Mouse (Mus musculus) spleen, postnatal 4 days (tissue): ENCODE measurements at regions not wholly inside any gene's neighbourhood (a gene's known extent, or its start where the extent isn't known, plus 50 kb on each side); places are given as distances from the start of the nearest gene placed in this dataset.

Experiments used
- DNase-seq, 2 experiments: peaks; one replicate each; pipeline ENCODE4 v3.0.0; 2022; ENCODE audit warnings: low spot score in 2 of 2

DNA sequence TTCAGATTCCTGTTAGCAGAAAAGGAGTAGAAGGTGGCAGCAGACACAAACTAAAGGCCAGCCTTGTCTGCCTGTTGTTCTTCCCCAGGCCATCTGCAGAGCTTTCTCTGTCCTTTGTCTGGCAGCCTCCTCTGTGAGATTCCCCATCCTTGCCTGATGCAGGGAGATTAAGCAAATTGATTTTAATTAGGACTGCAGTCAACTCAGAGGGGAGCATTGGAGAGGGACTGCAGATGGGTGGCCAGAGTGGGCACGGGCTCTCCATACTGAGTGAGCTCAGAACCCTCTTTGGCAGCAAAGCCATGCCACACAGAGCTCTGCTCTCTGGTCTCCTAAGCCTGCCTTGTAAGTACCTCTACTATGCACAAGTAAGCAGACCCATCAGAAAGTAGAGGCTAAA is 158.5 kb downstream of the Maf start:
- no peak for DNase-seq

DNA sequence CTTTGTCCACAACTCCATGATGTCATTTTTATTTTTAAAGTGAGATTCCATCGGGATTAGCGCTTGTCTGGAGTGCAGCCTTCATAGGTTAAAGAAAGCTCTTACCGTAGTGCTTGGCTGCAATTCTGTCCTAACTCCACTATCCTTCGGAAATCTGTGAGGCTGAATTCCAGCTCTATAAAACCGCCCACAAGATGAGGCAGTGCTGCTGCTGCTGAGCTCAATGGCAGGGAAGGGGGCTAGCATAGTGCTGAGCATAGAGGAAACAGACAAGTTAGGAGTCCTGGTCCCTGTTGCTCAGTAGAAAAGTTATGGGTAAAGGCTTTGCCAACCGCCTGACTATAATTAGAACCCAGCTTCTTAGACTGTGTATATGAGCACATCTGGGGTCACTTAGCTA is 163.5 kb downstream of the Maf start:
- DNase-seq: no peak

DNA sequence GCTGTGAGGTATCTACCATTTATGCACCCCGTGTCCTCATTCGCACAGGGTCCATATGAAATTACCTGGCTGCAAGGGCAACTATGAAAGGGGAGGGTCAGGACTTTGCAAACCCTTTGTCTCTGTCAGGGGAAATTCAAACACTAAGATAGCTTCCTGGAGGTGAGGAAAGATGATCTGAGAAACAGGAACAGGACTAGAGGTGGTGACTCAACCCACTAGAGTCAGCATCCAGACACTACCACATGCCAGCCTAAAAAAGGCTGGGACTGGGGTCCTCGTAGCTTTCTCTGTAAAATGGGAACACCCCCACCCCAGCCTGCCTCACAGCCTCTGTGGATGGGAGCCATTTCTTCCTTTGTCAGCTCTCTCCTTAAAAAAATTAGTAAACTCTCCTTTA is 164.7 kb downstream of the Maf start:
- no peak for DNase-seq

DNA sequence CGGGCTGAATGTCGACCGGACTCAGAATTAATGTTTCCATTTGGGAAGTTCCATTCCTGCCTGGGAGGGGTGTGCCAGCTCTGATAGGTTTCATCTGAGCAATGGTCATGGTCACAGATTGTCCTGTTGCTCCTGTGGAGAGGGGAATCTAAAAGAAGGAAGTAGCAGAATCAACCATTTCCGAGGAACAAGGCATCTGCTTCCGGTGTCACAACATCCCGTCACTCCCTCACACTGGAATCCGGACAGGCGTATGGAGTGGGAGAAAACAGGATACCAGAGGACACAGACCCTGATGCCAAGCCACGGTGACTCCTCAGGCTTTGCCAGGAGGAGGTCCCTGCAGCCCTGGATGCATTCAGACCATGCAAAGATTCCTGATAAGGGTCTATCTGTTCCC is 168.0 kb downstream of the Maf start:
- no peak for DNase-seq

DNA sequence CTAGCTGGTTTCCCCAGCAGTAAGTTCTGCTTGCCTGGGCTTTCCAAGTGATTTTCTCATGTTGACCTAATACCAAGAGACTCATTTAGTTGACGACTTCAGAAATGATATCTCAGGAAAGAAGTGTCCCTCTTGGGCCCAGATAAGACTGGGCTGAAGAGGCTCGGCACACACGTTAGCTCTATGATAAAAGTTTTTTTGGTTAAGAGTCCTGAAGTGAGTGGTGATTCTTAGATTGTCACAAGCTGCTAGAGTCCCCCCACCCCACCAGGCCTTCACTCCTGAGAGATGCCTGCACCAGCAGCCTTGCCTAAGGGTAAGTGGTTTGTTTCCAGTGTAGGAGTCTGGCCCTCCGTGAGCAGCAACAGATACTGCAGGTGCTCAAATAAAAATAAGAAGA is 169.4 kb downstream of the Maf start:
- DNase-seq: no peak

DNA sequence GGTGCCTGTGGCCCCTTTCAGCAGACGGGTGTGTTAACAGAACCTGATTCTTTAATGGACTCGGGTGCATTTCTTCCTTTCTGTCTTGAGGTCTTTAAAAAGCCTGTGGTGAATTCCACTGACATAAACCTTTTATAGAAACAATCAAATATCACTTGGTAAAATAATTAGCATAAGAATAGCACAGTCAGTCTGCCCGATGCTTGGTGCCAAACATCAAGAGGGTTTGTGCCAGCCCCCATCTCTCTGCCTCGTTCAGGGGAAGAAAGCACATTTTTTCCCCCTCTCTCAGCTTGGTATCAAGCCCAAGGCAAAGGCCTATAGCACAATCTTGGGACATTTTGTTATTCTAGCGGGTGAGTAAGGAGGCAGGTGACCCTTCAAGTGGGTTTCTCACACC is 169.8 kb downstream of the Maf start:
- DNase-seq: no peak

DNA sequence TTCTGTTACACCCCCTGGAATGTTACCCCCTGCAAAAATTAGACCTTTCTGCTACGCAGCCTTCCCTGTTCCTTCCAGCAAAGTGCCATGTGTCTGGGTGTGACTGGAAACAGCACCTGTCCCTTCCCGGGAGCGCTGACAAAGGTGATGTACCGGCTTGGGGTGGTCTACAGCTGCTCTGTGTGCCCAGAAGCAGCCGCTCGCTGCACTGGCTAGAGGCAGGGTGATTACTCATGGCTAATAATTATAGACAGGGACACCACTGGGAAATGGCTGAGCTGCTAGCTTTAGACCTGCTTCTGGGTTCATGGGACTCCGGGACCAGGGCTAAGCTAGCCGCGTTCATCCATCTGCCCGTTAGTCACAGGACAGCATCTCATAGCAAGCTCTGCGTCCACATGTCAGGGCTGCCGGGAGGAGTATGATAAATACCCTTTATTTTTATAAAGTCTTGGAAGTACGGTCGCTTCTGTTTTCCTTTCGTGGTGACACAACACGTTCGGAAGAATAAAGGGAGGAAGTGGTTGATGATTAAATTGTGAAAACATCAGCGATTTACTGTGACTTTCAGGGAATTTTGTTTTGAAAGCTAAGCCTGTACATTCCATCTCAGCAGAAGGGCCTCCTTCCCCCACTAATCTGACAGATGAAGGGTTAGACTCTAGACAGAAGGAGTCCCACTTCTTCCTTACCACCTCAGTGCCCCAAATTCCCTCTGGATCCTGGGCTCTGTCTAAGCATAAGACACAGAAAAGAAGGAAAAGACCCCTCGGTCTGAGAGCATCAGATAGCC is 170.8 kb downstream of the Maf start:
- DNase-seq: peak in 1 of 2 experiments; percentile 47

DNA sequence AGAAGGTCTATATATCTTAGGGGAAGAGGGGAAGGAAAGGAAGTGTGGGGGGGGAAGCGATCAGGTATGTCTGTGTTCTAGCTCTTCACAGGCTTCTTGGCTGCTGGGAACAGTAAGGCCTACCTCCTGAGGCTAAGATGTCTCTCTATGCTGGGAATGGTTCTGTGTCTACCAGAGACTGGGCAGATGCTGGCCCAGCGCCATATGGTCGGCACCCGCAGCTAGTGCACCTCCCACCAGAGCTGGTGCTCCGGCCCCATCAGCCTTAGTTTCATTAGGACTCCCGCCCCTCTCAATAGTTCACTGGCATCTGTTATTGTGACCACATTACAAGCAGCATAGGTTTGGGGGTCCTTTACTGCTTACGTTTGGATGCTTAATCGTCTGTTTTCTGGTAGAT is 171.6 kb downstream of the Maf start:
- DNase-seq: peak in 1 of 2 experiments; percentile 49

DNA sequence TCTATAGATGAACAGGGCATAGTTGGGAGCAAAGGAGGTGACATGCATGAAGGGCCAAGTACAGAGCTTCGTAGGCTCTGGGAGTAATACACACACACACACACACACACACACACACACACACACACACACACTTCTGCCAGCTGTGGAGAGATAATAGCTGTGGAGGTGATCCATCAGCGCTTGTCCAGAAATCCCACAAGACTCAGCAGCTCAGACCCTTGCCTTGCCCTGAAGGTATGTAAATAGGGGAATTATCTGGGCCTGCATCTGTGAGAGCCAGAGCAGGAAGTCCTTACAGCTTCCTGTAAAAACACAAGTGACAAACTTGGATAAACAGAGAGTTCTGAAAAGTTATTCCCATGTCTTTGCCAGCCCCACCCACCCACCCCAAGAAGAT is 173.6 kb downstream of the Maf start:
- DNase-seq: peak in 1 of 2 experiments; percentile 32

DNA sequence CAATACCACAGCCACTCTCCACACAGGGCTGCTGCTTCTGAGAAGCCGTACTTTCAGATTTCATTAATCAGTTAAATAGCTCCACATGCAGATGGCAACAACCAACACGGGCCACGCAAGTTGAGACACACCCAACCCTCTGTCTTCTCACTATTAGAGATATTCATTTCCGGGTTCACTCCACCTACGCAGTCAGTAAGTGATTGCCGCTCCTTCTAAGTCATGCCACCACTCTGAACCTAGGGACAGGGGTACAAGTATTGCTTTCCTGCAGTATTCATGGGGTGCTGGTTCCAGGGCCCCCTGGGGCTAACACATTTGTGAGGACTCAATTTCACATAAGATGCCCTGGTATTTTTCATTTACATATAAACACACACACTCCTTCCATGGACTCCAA is 176.3 kb downstream of the Maf start:
- peak in 1 of 2 experiments; percentile 44 for DNase-seq

DNA sequence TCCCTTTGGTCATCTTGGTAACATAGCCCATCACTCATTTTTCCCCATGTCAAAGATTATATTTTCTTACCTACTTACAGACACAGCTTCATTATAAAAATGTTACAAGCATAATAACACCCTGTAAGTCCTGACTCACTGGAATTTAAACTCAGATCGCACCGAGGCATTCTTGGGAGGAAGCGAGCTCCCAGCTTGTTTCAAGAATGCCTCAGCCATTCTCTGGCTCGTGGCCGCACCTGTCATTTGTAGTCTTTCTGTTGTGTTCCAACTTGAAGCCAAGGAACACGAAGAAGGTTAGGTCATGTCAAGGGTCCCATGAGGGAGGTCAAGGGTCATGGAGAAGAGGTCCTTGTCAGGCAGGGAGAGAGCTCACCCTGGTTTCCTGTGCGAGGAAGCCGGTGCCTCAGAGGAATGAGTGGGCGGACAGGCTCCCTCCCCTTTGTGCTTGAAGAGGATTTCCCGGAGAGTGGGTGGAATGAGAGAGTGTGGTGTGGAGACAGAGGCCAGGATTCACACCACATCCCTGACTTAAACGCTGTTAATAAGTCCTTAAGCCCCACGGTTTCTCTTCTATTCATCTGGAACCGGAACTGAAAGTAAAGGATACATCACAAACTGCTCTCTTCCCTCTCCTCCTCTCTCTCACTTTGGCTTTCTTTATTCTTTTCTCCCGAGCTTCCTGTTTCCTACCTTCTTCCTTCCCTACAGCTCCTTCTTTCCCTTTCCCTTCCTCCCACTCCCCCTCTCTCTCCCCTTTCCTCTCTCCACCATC is 177.8 kb downstream of the Maf start:
- DNase-seq: no peak

DNA sequence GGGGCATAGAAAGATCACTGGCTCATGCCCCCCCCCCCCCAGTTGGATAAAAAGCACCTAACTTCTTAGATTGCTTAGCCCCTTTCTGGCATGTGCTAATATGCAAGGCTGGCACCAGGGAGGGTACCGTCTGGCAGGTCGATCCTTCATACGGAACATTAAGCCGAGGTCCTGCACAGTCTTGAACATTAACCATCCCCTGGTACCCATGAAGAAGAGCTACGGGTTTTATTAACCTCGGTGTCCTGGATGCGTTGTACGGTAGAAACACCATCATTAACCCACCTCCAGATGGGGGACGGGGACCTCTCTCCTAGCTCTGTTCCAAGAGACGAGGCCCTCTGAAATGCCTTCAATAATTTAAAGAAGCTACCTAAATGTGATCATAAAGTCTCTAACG is 178.7 kb downstream of the Maf start:
- no peak for DNase-seq

DNA sequence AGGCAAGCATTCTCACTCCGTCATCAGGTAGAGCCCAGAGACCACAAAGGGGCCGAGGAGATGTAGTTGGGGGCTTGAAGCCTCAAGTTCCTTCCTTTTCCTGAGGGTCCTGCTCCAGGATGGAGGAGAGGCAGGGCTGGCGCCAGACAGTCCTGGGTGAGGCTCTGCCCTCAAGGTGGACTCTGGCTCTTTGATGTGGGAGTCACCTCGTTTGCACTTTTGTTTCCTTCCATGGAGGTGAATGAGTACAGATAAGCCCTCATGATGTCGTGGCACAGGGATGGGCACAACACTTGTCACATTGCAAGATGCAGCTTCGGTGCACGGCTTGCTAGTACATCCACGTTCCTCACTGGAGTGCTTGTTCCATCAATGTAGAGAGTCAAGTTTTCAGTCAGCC is 182.4 kb downstream of the Maf start:
- DNase-seq: no peak

DNA sequence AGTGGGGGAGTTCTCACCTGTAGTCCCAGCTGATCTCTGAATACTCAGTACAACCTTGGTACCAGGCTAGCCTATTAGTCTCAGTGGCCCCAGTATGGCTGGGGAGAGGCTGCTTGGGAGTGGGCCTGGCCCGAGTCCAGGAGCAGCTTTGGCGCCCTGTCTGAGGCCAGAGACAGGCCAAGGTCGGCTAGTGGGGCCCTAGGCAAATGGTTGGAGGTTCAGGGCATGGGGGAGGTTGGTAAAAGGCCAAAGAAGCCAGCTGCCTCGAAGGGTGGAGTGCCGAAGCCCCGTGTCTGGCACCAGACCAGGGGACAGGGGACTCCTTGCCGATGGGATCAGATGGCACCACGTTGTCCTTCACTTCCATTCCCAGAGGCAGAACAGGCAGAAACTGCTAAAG is 182.9 kb downstream of the Maf start:
- peak; percentile 15 to 58 for DNase-seq

DNA sequence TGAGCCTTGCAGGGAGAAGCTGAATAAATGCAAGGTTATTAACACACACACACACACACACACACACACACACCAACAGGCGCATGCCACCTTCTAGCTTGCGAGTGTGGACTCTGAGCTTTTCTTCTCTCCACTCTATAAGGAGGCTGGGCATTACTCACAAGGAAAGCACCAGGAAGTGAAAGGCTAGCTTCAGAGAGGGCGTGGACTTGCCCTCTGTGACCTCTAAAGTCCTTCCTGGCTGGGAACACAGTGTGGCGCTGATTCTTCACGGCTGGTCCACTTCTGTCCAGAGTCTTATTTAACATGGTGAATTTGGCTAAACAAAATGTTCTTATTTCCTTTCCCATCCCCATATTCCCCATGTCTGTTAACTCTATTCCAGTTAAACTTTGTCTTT is 185.1 kb downstream of the Maf start:
- no peak for DNase-seq

DNA sequence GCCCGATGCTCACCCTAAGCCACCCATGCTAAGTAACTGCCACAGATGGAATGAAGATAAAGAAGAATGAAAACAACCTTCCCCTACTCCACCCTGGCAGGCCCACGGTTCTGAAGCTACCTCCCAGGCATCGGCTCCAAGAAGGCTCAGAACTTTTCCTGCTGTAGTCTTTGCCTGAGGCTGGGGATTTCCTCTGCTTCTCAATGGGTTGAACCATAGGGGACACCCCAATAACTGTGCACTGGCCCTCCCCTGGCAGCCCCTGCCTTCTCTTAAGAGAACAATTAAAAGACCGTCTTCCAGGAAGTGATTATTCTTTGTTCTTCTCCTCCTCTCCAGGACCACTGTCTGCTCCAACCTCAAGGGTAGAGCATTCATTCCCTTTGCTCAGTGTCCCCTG is 191.9 kb downstream of the Maf start:
- no peak for DNase-seq

DNA sequence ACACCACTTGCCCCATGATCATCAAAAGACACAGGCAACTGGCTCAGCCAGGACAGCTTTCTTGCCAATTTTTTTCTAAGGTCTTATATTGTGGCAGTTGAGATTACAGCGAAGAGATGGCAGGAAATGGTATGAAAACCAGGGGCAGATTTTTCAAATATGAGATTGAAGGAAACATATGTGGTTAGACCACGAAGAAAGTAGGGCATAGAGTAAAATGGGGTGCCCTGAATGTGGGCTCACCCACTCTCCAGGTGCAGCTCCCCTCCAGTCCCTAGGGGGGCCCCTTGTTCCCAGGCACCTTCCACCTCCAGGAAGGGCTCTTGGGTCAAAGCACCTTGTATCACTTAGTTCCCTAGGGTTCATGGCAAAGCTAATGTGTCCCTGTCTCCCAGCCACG is 193.1 kb downstream of the Maf start:
- DNase-seq: no peak

DNA sequence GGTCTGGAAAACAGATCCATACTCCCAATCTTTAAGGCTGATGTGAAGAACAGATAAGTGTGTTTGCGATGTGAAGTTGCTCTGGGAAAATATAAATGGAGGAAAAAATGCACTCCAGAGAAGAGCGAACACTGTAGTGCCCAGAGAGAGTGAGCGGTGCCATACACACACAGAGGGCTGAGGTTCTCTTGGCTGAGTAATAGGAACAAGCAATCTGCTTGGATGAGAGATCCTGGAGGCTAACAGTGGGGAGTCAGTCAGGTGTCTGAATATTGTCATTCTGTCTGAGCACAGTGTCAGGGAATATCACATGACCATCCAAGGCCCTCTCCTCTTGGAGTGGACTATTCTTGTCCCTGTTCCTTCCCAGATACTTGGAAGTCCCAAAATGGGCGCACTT is 200.4 kb downstream of the Maf start:
- no peak for DNase-seq

DNA sequence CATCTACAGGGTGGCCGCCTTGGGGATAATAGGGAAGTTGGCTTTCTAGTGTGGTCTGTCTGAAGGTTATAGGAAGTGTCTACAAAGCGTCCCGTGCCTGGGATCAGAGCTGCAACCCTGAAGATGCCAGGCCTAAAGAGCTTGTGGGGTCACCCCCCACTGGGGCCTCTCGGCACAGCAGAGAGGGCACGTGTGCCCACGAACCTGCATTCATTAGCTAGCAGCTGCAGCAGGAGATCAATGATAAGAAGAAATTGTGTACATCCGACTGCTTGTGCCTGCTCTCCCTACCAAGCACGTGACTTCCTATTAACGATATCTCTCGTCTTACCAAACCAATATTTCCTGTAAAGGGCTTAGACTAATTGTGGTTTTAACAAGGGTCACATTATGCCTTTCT is 200.9 kb downstream of the Maf start:
- DNase-seq: no peak

DNA sequence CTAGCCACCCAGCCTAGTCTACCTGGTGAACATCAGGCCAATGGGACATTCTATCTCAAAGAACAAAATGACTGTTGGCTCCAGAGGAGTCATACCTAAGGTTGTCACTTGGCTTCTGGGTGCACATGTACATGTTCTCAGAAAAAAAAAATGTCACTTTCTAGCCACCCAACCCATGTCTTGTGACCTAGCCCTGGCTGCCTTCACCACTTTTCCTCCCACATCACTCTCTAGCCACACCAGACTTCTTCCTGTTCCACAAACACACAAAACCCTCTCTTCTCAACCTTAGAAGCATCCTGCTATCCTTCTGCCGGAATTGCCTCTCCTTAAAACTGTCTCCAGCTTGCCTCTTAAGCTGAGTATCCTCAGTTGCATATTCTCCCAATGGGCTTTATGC is 211.6 kb downstream of the Maf start:
- no peak for DNase-seq

DNA sequence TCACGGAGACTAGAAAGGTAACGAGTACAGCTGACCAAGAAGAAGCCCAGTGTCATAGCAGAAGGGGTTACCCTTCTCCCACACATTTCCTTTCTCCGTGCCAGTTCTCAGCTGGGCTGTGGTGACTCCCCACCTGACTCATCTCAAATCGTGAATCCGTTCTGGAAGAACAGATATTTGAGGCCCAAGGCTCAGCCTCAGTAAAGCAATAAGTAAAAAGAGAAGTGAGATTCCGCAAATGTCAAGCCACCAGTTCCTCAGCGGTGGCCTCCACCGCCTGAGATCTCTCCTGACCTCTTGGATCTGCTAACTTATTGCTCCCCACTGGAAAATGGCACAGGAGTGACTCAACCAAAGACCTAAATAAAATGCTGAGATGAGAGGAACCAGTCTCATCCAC is 213.2 kb downstream of the Maf start:
- no peak for DNase-seq

DNA sequence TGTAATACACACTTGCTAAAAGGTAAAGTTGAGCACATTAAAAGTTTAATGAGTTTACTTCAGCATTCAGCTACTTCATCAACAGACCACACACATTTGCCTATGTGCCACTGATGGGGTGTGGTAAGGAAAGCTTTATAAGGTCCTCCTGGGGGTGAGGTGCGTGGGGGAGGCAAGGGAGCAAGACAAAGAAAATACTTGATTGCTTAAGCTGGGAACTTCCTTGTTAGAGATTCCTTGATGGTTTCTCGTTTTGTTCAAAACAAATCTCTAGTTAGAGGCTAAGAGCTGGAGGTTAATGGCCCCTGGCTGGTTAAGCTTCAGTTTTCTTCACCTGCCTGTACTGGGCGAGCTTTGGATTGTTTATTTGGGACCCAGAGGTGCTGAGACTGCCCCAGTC is 220.7 kb downstream of the Maf start:
- DNase-seq: no peak

DNA sequence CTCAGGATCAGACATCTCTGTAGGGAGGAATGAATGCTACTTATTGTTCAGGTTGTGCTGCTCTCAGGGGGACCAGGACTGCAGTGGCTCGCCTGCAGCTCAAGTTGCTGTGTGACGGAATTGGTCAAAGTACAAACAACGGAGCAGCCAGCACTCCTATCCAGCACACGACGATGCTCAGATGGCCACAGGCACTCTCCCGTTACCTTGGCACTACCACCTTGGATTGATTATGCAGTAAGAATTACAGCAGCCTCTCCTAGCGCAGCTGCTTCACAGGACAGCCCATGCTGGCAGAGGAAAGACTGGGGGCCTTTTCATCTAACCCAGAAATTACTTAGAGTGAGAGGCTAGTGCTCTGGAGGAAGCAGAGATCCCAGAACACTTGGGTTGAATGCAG is 226.5 kb downstream of the Maf start:
- no peak for DNase-seq
